Mouse (Mus musculus): Measurements from ENCODE around the gene Cpe. TPM values are rescaled to one million over a fixed set of nuclear protein-coding genes. Genes with fewer than 3 reads are reported as not detected.

Gene Cpe
- polyA plus RNA-seq, 1 experiment from 2014 or later, result 149 TPM

GRCm38 (mm10) chr8:64634901-64635300 lies 58.0 kb downstream of the Cpe start:
- Histone ChIP-seq H3K9ac (replicated peaks; ENCODE audit: low read depth, low read length) (no peak overlapping the region), H3K4me3 (ENCODE audit: low read depth, low read length) (no peak overlapping the region), H3K9me3 (ENCODE audit: control insufficient read depth, low read depth, low read length) (no peaks in the 10 kb centered on the region), H3K36me3 (ENCODE audit: control insufficient read depth, insufficient read depth, low read length) (no peaks in the 10 kb centered on the region), H3K4me2 (replicated peaks; ENCODE audit: low read depth, low read length) (no peak overlapping the region), H3K27ac (ENCODE audit: low read length) (no peak overlapping the region), H3K4me1 (ENCODE audit: control insufficient read depth, insufficient read depth, low read length) (no peaks in the 10 kb centered on the region), H3K27me3 (ENCODE audit: control insufficient read depth, insufficient read depth, low read length) (no peaks in the 10 kb centered on the region)
- no peak for ATAC-seq (ENCODE audit: insufficient number of reproducible peaks, insufficient read depth, low FRiP score, low read depth)
- 70% methylated on average over 3 of the region's 3 CpGs for WGBS

GRCm38 (mm10) chr8:64634131-64634865 lies 58.6 kb downstream of the Cpe start:
- WGBS, result 69% methylated on average over 8 of the region's 8 CpGs
- H3K9ac ChIP-seq (replicated peaks; ENCODE audit: low read depth, low read length), result no peak overlapping the region
- no peaks in the 10 kb centered on the region for H3K9me3 ChIP-seq (ENCODE audit: control insufficient read depth, low read depth, low read length)
- no peaks in the 10 kb centered on the region for H3K4me1 ChIP-seq (ENCODE audit: control insufficient read depth, insufficient read depth, low read length)
- no peaks in the 10 kb centered on the region for H3K27me3 ChIP-seq (ENCODE audit: control insufficient read depth, insufficient read depth, low read length)
- H3K27ac ChIP-seq (ENCODE audit: low read length), result no peak overlapping the region
- ATAC-seq (ENCODE audit: insufficient number of reproducible peaks, insufficient read depth, low FRiP score, low read depth), result no peak
- H3K4me2 ChIP-seq (replicated peaks; ENCODE audit: low read depth, low read length), result no peak overlapping the region
- H3K4me3 ChIP-seq (ENCODE audit: low read depth, low read length), result no peak overlapping the region
- no peaks in the 10 kb centered on the region for H3K36me3 ChIP-seq (ENCODE audit: control insufficient read depth, insufficient read depth, low read length)

- no peak overlapping the region for H3K4me2 ChIP-seq (replicated peaks; ENCODE audit: low read depth, low read length)
Measured at GRCm38 (mm10) chr8:64632169-64632568, 60.7 kb downstream of the Cpe start.

GRCm38 (mm10) chr8:64631761-64632160 lies 61.1 kb downstream of the Cpe start:
- no peak for ATAC-seq (ENCODE audit: insufficient number of reproducible peaks, insufficient read depth, low FRiP score, low read depth)
- WGBS, result 76% methylated on average over 2 of the region's 2 CpGs

More at GRCm38 (mm10) chr8:64632169-64632568, 60.7 kb downstream of the Cpe start:
- no peaks in the 10 kb centered on the region for H3K9me3 ChIP-seq (ENCODE audit: control insufficient read depth, low read depth, low read length)
- H3K27me3 ChIP-seq (ENCODE audit: control insufficient read depth, insufficient read depth, low read length), result no peaks in the 10 kb centered on the region
- no peak overlapping the region for H3K4me3 ChIP-seq (ENCODE audit: low read depth, low read length)
- no peak for ATAC-seq (ENCODE audit: insufficient number of reproducible peaks, insufficient read depth, low FRiP score, low read depth)
- WGBS, result 90% methylated on average over 4 of the region's 4 CpGs
- H3K4me1 ChIP-seq (ENCODE audit: control insufficient read depth, insufficient read depth, low read length), result no peaks in the 10 kb centered on the region
- H3K27ac ChIP-seq (ENCODE audit: low read length), result no peak overlapping the region
- no peak overlapping the region for H3K9ac ChIP-seq (replicated peaks; ENCODE audit: low read depth, low read length)
- no peaks in the 10 kb centered on the region for H3K36me3 ChIP-seq (ENCODE audit: control insufficient read depth, insufficient read depth, low read length)

GRCm38 (mm10) chr8:64629034-64629760 lies 63.7 kb downstream of the Cpe start:
- Histone ChIP-seq H3K4me1 (ENCODE audit: control insufficient read depth, insufficient read depth, low read length) (no peaks in the 10 kb centered on the region), H3K4me2 (replicated peaks; ENCODE audit: low read depth, low read length) (no peak overlapping the region), H3K9ac (replicated peaks; ENCODE audit: low read depth, low read length) (no peak overlapping the region), H3K27me3 (ENCODE audit: control insufficient read depth, insufficient read depth, low read length) (no peaks in the 10 kb centered on the region), H3K36me3 (ENCODE audit: control insufficient read depth, insufficient read depth, low read length) (no peaks in the 10 kb centered on the region), H3K4me3 (ENCODE audit: low read depth, low read length) (no peak overlapping the region), H3K9me3 (ENCODE audit: control insufficient read depth, low read depth, low read length) (no peaks in the 10 kb centered on the region), H3K27ac (ENCODE audit: low read length) (no peak overlapping the region)
- no peak for ATAC-seq (ENCODE audit: insufficient number of reproducible peaks, insufficient read depth, low FRiP score, low read depth)
- WGBS, result 91% methylated on average over 6 of the region's 6 CpGs

More at GRCm38 (mm10) chr8:64631761-64632160, 61.1 kb downstream of the Cpe start:
- Histone ChIP-seq H3K36me3 (ENCODE audit: control insufficient read depth, insufficient read depth, low read length) (no peaks in the 10 kb centered on the region), H3K27me3 (ENCODE audit: control insufficient read depth, insufficient read depth, low read length) (no peaks in the 10 kb centered on the region), H3K4me1 (ENCODE audit: control insufficient read depth, insufficient read depth, low read length) (no peaks in the 10 kb centered on the region), H3K9me3 (ENCODE audit: control insufficient read depth, low read depth, low read length) (no peaks in the 10 kb centered on the region), H3K4me3 (ENCODE audit: low read depth, low read length) (no peak overlapping the region), H3K4me2 (replicated peaks; ENCODE audit: low read depth, low read length) (no peak overlapping the region), H3K9ac (replicated peaks; ENCODE audit: low read depth, low read length) (no peak overlapping the region), H3K27ac (ENCODE audit: low read length) (no peak overlapping the region)

GRCm38 (mm10) chr8:64628039-64628438 lies 64.8 kb downstream of the Cpe start:
- Histone ChIP-seq H3K4me1 (ENCODE audit: control insufficient read depth, insufficient read depth, low read length) (no peaks in the 10 kb centered on the region), H3K27me3 (ENCODE audit: control insufficient read depth, insufficient read depth, low read length) (no peaks in the 10 kb centered on the region), H3K4me3 (ENCODE audit: low read depth, low read length) (no peak overlapping the region), H3K36me3 (ENCODE audit: control insufficient read depth, insufficient read depth, low read length) (no peaks in the 10 kb centered on the region), H3K9ac (replicated peaks; ENCODE audit: low read depth, low read length) (no peak overlapping the region), H3K27ac (ENCODE audit: low read length) (no peak overlapping the region), H3K9me3 (ENCODE audit: control insufficient read depth, low read depth, low read length) (no peaks in the 10 kb centered on the region), H3K4me2 (replicated peaks; ENCODE audit: low read depth, low read length) (no peak overlapping the region)
- ATAC-seq (ENCODE audit: insufficient number of reproducible peaks, insufficient read depth, low FRiP score, low read depth), result no peak
- WGBS, result 87% methylated on average over 6 of the region's 6 CpGs

- Histone ChIP-seq H3K4me1 (ENCODE audit: control insufficient read depth, insufficient read depth, low read length) (no peaks in the 10 kb centered on the region), H3K27me3 (ENCODE audit: control insufficient read depth, insufficient read depth, low read length) (no peaks in the 10 kb centered on the region), H3K27ac (ENCODE audit: low read length) (no peak overlapping the region), H3K36me3 (ENCODE audit: control insufficient read depth, insufficient read depth, low read length) (no peaks in the 10 kb centered on the region), H3K4me2 (replicated peaks; ENCODE audit: low read depth, low read length) (no peak overlapping the region), H3K9ac (replicated peaks; ENCODE audit: low read depth, low read length) (no peak overlapping the region), H3K4me3 (ENCODE audit: low read depth, low read length) (no peak overlapping the region), H3K9me3 (ENCODE audit: control insufficient read depth, low read depth, low read length) (no peaks in the 10 kb centered on the region)
- no peak for ATAC-seq (ENCODE audit: insufficient number of reproducible peaks, insufficient read depth, low FRiP score, low read depth)
- WGBS, result 76% methylated on average over 10 of the region's 10 CpGs
Measured at GRCm38 (mm10) chr8:64624603-64625037, 68.2 kb downstream of the Cpe start.

- H3K27me3 ChIP-seq (ENCODE audit: control insufficient read depth, insufficient read depth, low read length), result no peaks in the 10 kb centered on the region
- no peak overlapping the region for H3K4me3 ChIP-seq (ENCODE audit: low read depth, low read length)
- no peak; the same call in 1 of the 2 replicates for ATAC-seq (ENCODE audit: insufficient number of reproducible peaks, insufficient read depth, low FRiP score, low read depth)
- no peaks in the 10 kb centered on the region for H3K9me3 ChIP-seq (ENCODE audit: control insufficient read depth, low read depth, low read length)
- no peak overlapping the region for H3K4me2 ChIP-seq (replicated peaks; ENCODE audit: low read depth, low read length)
- no peak overlapping the region for H3K27ac ChIP-seq (ENCODE audit: low read length)
- no peaks in the 10 kb centered on the region for H3K36me3 ChIP-seq (ENCODE audit: control insufficient read depth, insufficient read depth, low read length)
- no peaks in the 10 kb centered on the region for H3K4me1 ChIP-seq (ENCODE audit: control insufficient read depth, insufficient read depth, low read length)
- H3K9ac ChIP-seq (replicated peaks; ENCODE audit: low read depth, low read length), result no peak overlapping the region
- WGBS, result 61% methylated on average over 7 of the region's 7 CpGs
Measured at GRCm38 (mm10) chr8:64620365-64621150, 72.3 kb downstream of the Cpe start.
